10 mouse cellular contexts compared by ENCODE assay signal in genomic region chr4:123155004-123155403, GRCm38 (mm10). TPM values are rescaled to one million over a fixed set of nuclear protein-coding genes. Genes with fewer than 3 reads are reported as not detected.
DNase-seq lines count a peak whose midpoint lies in the region; ATAC-seq and TF ChIP-seq lines count a peak whose summit lies in the region.
"Had no signal": no experiment of that assay in that cellular context is flagged by ENCODE, and none has a peak within 500 bp of the region (broad histone marks: within the 10 kb centered on the region; RNA-seq: fewer than 3 reads in every experiment).

No protein-coding gene starts in this region.

- H3K27me3 ChIP-seq in neural tube, embryonic 13.5 days: no peaks in the 10 kb centered on the region
- H3K27me3 ChIP-seq in neural tube, embryonic 15.5 days (replicated peaks): no peaks in the 10 kb centered on the region
- no peaks in the 10 kb centered on the region for H3K27me3 ChIP-seq in midbrain, postnatal 0 days (ENCODE audit: insufficient read depth, low read length)

- no peak overlapping the region for H3K27ac ChIP-seq in neural tube, embryonic 13.5 days (replicated peaks)
- H3K27ac ChIP-seq in neural tube, embryonic 15.5 days (replicated peaks): no peak overlapping the region
- H3K27ac ChIP-seq in midbrain, postnatal 0 days (ENCODE audit: low read depth, low read length): no peak overlapping the region

- 0 out of 2 replicates have a peak, but pooled peaks have one; percentile 32 for ATAC-seq in neural tube, embryonic 13.5 days (ENCODE audit: low read depth)
- ATAC-seq in neural tube, embryonic 15.5 days (ENCODE audit: low FRiP score): no peak
- ATAC-seq in midbrain, postnatal 0 days (ENCODE audit: low FRiP score): no peak
- no peak for ATAC-seq in inflammation-experienced regulatory T-cells, adult 6 months

- 34% methylated on average over 4 of the region's 4 CpGs for WGBS in neural tube, embryonic 13.5 days
- WGBS in neural tube, embryonic 15.5 days: 30% methylated on average over 4 of the region's 4 CpGs
- 27% methylated on average over 4 of the region's 4 CpGs for WGBS in midbrain, postnatal 0 days

- peak; percentile 82 for TF ChIP-seq CTCF in midbrain, postnatal 0 days (IDR thresholded peaks at IDR 0.05)

- no peak overlapping the region for H3K9ac ChIP-seq in neural tube, embryonic 13.5 days
- H3K9ac ChIP-seq in neural tube, embryonic 15.5 days (replicated peaks): no peak overlapping the region
- H3K9ac ChIP-seq in midbrain, postnatal 0 days (replicated peaks; ENCODE audit: low read length, poor library complexity, severe bottlenecking): no peak overlapping the region

- no peaks in the 10 kb centered on the region for H3K9me3 ChIP-seq in neural tube, embryonic 13.5 days
- no peaks in the 10 kb centered on the region for H3K9me3 ChIP-seq in neural tube, embryonic 15.5 days (replicated peaks)
- H3K9me3 ChIP-seq in midbrain, postnatal 0 days (ENCODE audit: low read length): no peaks in the 10 kb centered on the region

- no peaks in the 10 kb centered on the region for H3K4me1 ChIP-seq in neural tube, embryonic 13.5 days (replicated peaks)
- H3K4me1 ChIP-seq in neural tube, embryonic 15.5 days: no peaks in the 10 kb centered on the region
- no peaks in the 10 kb centered on the region for H3K4me1 ChIP-seq in midbrain, postnatal 0 days (ENCODE audit: insufficient read depth, low read length)

- no peaks in the 10 kb centered on the region for H3K36me3 ChIP-seq in neural tube, embryonic 13.5 days
- H3K36me3 ChIP-seq in neural tube, embryonic 15.5 days: no peaks in the 10 kb centered on the region
- no peaks in the 10 kb centered on the region for H3K36me3 ChIP-seq in midbrain, postnatal 0 days (ENCODE audit: insufficient read depth, low read length)

- no peak overlapping the region for H3K4me2 ChIP-seq in neural tube, embryonic 13.5 days
- no peak overlapping the region for H3K4me2 ChIP-seq in neural tube, embryonic 15.5 days
- no peak overlapping the region for H3K4me2 ChIP-seq in midbrain, postnatal 0 days (ENCODE audit: low read depth, low read length, poor library complexity, severe bottlenecking)

- H3K4me3 ChIP-seq in neural tube, embryonic 13.5 days: no peak overlapping the region
- H3K4me3 ChIP-seq in neural tube, embryonic 15.5 days (replicated peaks): no peak overlapping the region
- H3K4me3 ChIP-seq in midbrain, postnatal 0 days (ENCODE audit: low read depth, low read length): no peak overlapping the region

- peak; percentile 32 to 68 for DNase-seq in frontal cortex, postnatal 36 days (ENCODE audit: low spot score in 2 of 2)
- DNase-seq in frontal cortex, postnatal 10 days (ENCODE audit: low spot score in 2 of 2): no peak
- peak; percentile 30 for DNase-seq in brain, embryonic 18.5 days (ENCODE audit: low read depth, low spot score)
- DNase-seq in hindlimb bud, embryonic 11.5 days (ENCODE audit: extremely low spot score, low read depth, low spot score): peak; percentile 37
- DNase-seq in midbrain, postnatal 0 days (ENCODE audit: low spot score): peak; percentile 79

RNA-seq across cellular contexts. Expression of gene Ppie, which starts 15.3 kb away (rescaled TPM):
- 61.8 and 62.7 TPM in 2 replicates for polyA plus RNA-seq in neural tube, embryonic 13.5 days (2015; fragmentation: Nextera tagmentation; extraction: Ambion mirVana)
- 50.4 and 66.1 TPM in 2 replicates for polyA plus RNA-seq in neural tube, embryonic 15.5 days (2015; fragmentation: Nextera tagmentation; extraction: Ambion mirVana)
- 17.7 and 28.1 TPM in 2 replicates for total RNA-seq in midbrain, postnatal 0 days (2014; rRNA removed)
- 41.7 and 41.9 TPM in 2 replicates for polyA plus RNA-seq in midbrain, postnatal 0 days (2015; fragmentation: Nextera tagmentation; extraction: Ambion mirVana)
- 100 to 1,000 TPM in 1 of 3 experiments, 10 to 100 TPM in 2; 68.9 to 105 (median 92.0) TPM for polyA plus RNA-seq in inflammation-experienced regulatory T-cells, adult 6 months (2017; shearing (Covaris generic))

RNA-seq across cellular contexts. Expression of gene Hpcal4, which starts 28.0 kb away (rescaled TPM):
- polyA plus RNA-seq in neural tube, embryonic 13.5 days (2015; fragmentation: Nextera tagmentation; extraction: Ambion mirVana): 10.4 and 11.2 TPM in 2 replicates
- polyA plus RNA-seq in neural tube, embryonic 15.5 days (2015; fragmentation: Nextera tagmentation; extraction: Ambion mirVana): 33.2 and 34.4 TPM in 2 replicates
- total RNA-seq in midbrain, postnatal 0 days (2014; rRNA removed): 53.7 and 64.5 TPM in 2 replicates
- polyA plus RNA-seq in midbrain, postnatal 0 days (2015; fragmentation: Nextera tagmentation; extraction: Ambion mirVana): 63.4 and 67.6 TPM in 2 replicates
- polyA plus RNA-seq in inflammation-experienced regulatory T-cells, adult 6 months (2017; shearing (Covaris generic)): not detected

RNA-seq across cellular contexts. Expression of gene Oxct2b, which starts 38.9 kb away (rescaled TPM):
- polyA plus RNA-seq in neural tube, embryonic 13.5 days (2015; fragmentation: Nextera tagmentation; extraction: Ambion mirVana): 0.45 TPM in 1 of 2 replicates, not detected in the other
- 0.68 and 0.77 TPM in 2 replicates for polyA plus RNA-seq in neural tube, embryonic 15.5 days (2015; fragmentation: Nextera tagmentation; extraction: Ambion mirVana)
- total RNA-seq in midbrain, postnatal 0 days (2014; rRNA removed): 0.94 and 2.1 TPM in 2 replicates
- 0.58 and 0.91 TPM in 2 replicates for polyA plus RNA-seq in midbrain, postnatal 0 days (2015; fragmentation: Nextera tagmentation; extraction: Ambion mirVana)
- not detected for polyA plus RNA-seq in inflammation-experienced regulatory T-cells, adult 6 months (2017; shearing (Covaris generic))
- total RNA-seq: adrenal gland, postnatal 36 days had no signal

RNA-seq across cellular contexts. Expression of gene Nt5c1a, which starts 46.3 kb away (rescaled TPM):
- not detected in 2 replicates for polyA plus RNA-seq in neural tube, embryonic 13.5 days (2015; fragmentation: Nextera tagmentation; extraction: Ambion mirVana)
- polyA plus RNA-seq in neural tube, embryonic 15.5 days (2015; fragmentation: Nextera tagmentation; extraction: Ambion mirVana): 0.17 TPM in 1 of 2 replicates, not detected in the other
- total RNA-seq in midbrain, postnatal 0 days (2014; rRNA removed): 1.9 and 2.4 TPM in 2 replicates
- polyA plus RNA-seq in midbrain, postnatal 0 days (2015; fragmentation: Nextera tagmentation; extraction: Ambion mirVana): 0.33 and 0.45 TPM in 2 replicates
- polyA plus RNA-seq in inflammation-experienced regulatory T-cells, adult 6 months (2017; shearing (Covaris generic)): not detected
- polyA plus RNA-seq: small intestine, adult 2 months had no signal

RNA-seq across cellular contexts. Expression of gene Bmp8b, which starts 50.0 kb away (rescaled TPM):
- 0.14 and 0.18 TPM in 2 replicates for polyA plus RNA-seq in neural tube, embryonic 13.5 days (2015; fragmentation: Nextera tagmentation; extraction: Ambion mirVana)
- polyA plus RNA-seq in neural tube, embryonic 15.5 days (2015; fragmentation: Nextera tagmentation; extraction: Ambion mirVana): 0.38 and 0.43 TPM in 2 replicates
- total RNA-seq in midbrain, postnatal 0 days (2014; rRNA removed): 0.42 and 1.5 TPM in 2 replicates
- polyA plus RNA-seq in midbrain, postnatal 0 days (2015; fragmentation: Nextera tagmentation; extraction: Ambion mirVana): 0.45 and 0.56 TPM in 2 replicates
- polyA plus RNA-seq in inflammation-experienced regulatory T-cells, adult 6 months (2017; shearing (Covaris generic)): not detected
- total RNA-seq: adrenal gland, postnatal 36 days had no signal

Comparison
In these comparisons a context has a peak if more than half of its experiments do, and no peak if none do; other contexts are left out.
1. DNase-seq: peak in frontal cortex, postnatal 36 days (2 of 2), brain, embryonic 18.5 days (single experiment), hindlimb bud, embryonic 11.5 days (single experiment) and midbrain, postnatal 0 days (single experiment); none in frontal cortex, postnatal 10 days (0 of 2).
2. RNA of gene Hpcal4, which starts 28.0 kb away (polyA plus RNA-seq): 63.4 to 67.6 TPM in midbrain, postnatal 0 days, 33.2 to 34.4 TPM in neural tube, embryonic 15.5 days and 10.4 to 11.2 TPM in neural tube, embryonic 13.5 days; not detected in inflammation-experienced regulatory T-cells, adult 6 months; every median in the first group is over 10 times any median in the second.